Mouse (Mus musculus): ENCODE results near the gene Rpa1. TPM values are rescaled to one million over a fixed set of nuclear protein-coding genes. Genes with fewer than 3 reads are reported as not detected.

The Rpa1 gene
- polyA plus RNA-seq, 1 experiment from 2014 or later = 124 TPM

GRCm38 (mm10) chr11:75336676-75337075, 11.4 kb downstream of the Rpa1 start:
- WGBS = 84% methylated on average over 8 of the region's 8 CpGs
- Histone ChIP-seq H3K4me3 (ENCODE audit: low read depth, low read length) (no peak overlapping the region), H3K4me1 (ENCODE audit: control insufficient read depth, insufficient read depth, low read length) (no peaks in the 10 kb centered on the region), H3K9ac (ENCODE audit: low read length) (no peak overlapping the region), H3K4me2 (no peak overlapping the region), H3K36me3 (ENCODE audit: control insufficient read depth, insufficient read depth, low read length) (peaks cover 13% of the 10 kb centered on the region), H3K27me3 (ENCODE audit: control insufficient read depth, insufficient read depth, low read length) (no peaks in the 10 kb centered on the region), H3K9me3 (ENCODE audit: control insufficient read depth, low read length) (no peaks in the 10 kb centered on the region), H3K27ac (ENCODE audit: low read depth, low read length) (no peak overlapping the region)
- DNase-seq (ENCODE audit: low spot score, missing footprints) (peak; percentile 70), ATAC-seq (ENCODE audit: low FRiP score) (no peak)

- Histone ChIP-seq H3K9ac (ENCODE audit: low read length) (no peak overlapping the region), H3K4me2 (no peak overlapping the region), H3K9me3 (ENCODE audit: control insufficient read depth, low read length) (no peaks in the 10 kb centered on the region), H3K4me1 (ENCODE audit: control insufficient read depth, insufficient read depth, low read length) (no peaks in the 10 kb centered on the region), H3K27me3 (ENCODE audit: control insufficient read depth, insufficient read depth, low read length) (no peaks in the 10 kb centered on the region), H3K4me3 (ENCODE audit: low read depth, low read length) (no peak overlapping the region), H3K36me3 (ENCODE audit: control insufficient read depth, insufficient read depth, low read length) (0 out of 2 replicates have a peak, but pooled peaks cover 6% of the 10 kb centered on the region), H3K27ac (ENCODE audit: low read depth, low read length) (no peak overlapping the region)
- ATAC-seq (ENCODE audit: low FRiP score) (no peak), DNase-seq (ENCODE audit: low spot score, missing footprints) (no peak)
- WGBS = 94% methylated on average over 7 of the region's 7 CpGs
These were observed 22.2 kb downstream of the Rpa1 start for GRCm38 (mm10) chr11:75325969-75326311.

DNA sequence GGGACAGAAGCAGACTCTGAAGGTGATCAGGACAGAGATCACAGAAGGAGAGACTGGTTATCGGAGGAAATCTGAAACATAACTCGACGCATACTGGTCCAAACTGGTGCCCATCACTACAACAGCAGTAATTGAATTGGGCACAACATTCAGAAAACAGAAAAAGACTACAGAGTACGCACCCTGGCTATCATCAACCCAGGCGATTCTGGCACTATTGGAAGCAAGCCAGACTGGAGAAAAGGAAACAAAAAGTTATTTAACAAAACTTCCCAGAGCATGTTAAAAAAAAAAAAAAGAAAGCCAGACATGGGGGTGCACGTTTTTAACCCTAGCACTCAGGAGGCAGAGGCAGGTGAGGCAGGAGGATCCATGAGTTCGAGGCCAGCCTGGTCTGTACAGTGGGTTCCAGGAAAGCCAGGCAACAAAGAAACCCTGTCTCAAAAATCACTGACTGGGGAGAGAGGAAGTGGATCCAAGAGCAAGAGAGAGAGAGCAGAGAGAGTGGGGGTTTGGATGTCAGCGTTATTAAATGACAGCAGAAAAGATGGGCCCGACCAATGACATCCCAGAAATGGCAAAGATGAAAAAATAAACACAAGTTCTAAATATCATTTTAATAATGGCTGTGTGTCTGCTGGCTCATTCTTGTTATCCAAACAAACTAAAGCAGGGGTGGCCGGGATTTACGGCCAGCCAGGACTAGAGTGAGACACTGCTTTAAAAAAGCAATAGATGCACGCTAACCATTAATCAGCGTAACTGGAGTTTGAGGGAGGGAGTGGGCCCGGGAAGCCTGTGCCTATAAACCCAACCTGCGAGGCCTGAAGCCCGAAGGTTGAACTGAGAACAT, 22.8 kb downstream of the Rpa1 start:
- no peak overlapping the region for H3K27ac ChIP-seq (ENCODE audit: low read depth, low read length)
- no peaks in the 10 kb centered on the region for H3K27me3 ChIP-seq (ENCODE audit: control insufficient read depth, insufficient read depth, low read length)
- no peaks in the 10 kb centered on the region for H3K9me3 ChIP-seq (ENCODE audit: control insufficient read depth, low read length)
- no peak overlapping the region for H3K4me3 ChIP-seq (ENCODE audit: low read depth, low read length)
- H3K4me1 ChIP-seq (ENCODE audit: control insufficient read depth, insufficient read depth, low read length) = no peaks in the 10 kb centered on the region
- ATAC-seq (ENCODE audit: low FRiP score) = no peak
- 90% methylated on average over 16 of the region's 16 CpGs for WGBS
- H3K4me2 ChIP-seq = no peak overlapping the region
- no peak for DNase-seq (ENCODE audit: low spot score, missing footprints)
- H3K36me3 ChIP-seq (ENCODE audit: control insufficient read depth, insufficient read depth, low read length) = 0 out of 2 replicates have a peak, but pooled peaks cover 6% of the 10 kb centered on the region
- no peak overlapping the region for H3K9ac ChIP-seq (ENCODE audit: low read length)

DNA sequence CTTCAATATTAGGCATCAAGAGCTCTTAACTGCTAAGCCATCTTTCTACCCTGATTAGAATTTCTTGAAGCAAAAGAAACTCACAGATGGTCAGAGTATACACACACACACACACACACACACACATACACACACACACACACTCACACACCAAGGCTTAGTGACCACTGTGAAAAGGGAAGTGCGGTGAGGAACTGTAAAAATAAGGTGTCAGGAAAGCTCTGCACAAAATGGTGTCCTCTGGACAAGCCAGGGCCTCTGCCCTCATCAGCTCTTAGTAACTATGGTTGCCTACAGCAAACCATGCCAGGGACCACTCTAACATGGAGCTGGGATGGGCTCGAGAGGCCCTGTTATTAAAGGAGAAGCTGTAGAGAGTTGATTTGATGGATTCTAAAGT, 23.7 kb downstream of the Rpa1 start:
- WGBS = 97% methylated on average over 2 of the region's 2 CpGs
- no peak overlapping the region for H3K9ac ChIP-seq (ENCODE audit: low read length)
- DNase-seq (ENCODE audit: low spot score, missing footprints) = no peak
- H3K4me3 ChIP-seq (ENCODE audit: low read depth, low read length) = no peak overlapping the region
- H3K9me3 ChIP-seq (ENCODE audit: control insufficient read depth, low read length) = no peaks in the 10 kb centered on the region
- ATAC-seq (ENCODE audit: low FRiP score) = no peak
- no peak overlapping the region for H3K4me2 ChIP-seq
- H3K36me3 ChIP-seq (ENCODE audit: control insufficient read depth, insufficient read depth, low read length) = 0 out of 2 replicates have a peak, but pooled peaks cover 6% of the 10 kb centered on the region
- H3K27ac ChIP-seq (ENCODE audit: low read depth, low read length) = no peak overlapping the region
- no peaks in the 10 kb centered on the region for H3K27me3 ChIP-seq (ENCODE audit: control insufficient read depth, insufficient read depth, low read length)
- no peaks in the 10 kb centered on the region; the same call in 1 of the 2 replicates for H3K4me1 ChIP-seq (ENCODE audit: control insufficient read depth, insufficient read depth, low read length)

GRCm38 (mm10) chr11:75323326-75323737, 24.8 kb downstream of the Rpa1 start:
- Histone ChIP-seq H3K36me3 (ENCODE audit: control insufficient read depth, insufficient read depth, low read length) (0 out of 2 replicates have a peak, but pooled peaks cover 3% of the 10 kb centered on the region), H3K4me1 (ENCODE audit: control insufficient read depth, insufficient read depth, low read length) (peaks cover 2% of the 10 kb centered on the region; the same call in 1 of the 2 replicates), H3K9ac (ENCODE audit: low read length) (no peak overlapping the region), H3K27me3 (ENCODE audit: control insufficient read depth, insufficient read depth, low read length) (no peaks in the 10 kb centered on the region), H3K9me3 (ENCODE audit: control insufficient read depth, low read length) (no peaks in the 10 kb centered on the region), H3K4me2 (no peak overlapping the region), H3K4me3 (ENCODE audit: low read depth, low read length) (no peak overlapping the region), H3K27ac (ENCODE audit: low read depth, low read length) (no peak overlapping the region)
- 78% methylated on average over 8 of the region's 8 CpGs for WGBS
- ATAC-seq (ENCODE audit: low FRiP score) (no peak), DNase-seq (ENCODE audit: low spot score, missing footprints) (no peak)

DNA sequence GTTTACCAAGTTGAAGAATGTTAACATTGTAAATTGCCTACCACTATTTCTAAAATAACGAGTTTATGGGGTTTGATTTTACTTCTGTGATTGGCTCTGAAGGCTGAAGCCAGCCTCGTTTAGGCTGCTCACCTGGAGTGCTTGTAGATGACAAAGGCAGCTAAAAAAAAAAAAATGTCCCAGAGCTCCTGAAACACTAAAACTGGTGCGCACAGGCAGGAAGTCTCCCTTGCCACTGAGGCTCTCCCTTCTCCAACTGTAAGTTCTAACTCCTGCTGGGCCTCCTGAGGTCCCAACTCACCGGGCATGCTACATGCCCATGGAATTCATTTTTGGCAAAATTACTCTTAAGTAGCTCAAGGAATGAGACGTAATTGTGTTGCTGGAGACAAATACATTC, 28.9 kb downstream of the Rpa1 start:
- no peak for DNase-seq (ENCODE audit: low spot score, missing footprints)
- Histone ChIP-seq H3K36me3 (ENCODE audit: control insufficient read depth, insufficient read depth, low read length) (peaks cover 2% of the 10 kb centered on the region; the same call in 1 of the 2 replicates), H3K4me1 (ENCODE audit: control insufficient read depth, insufficient read depth, low read length) (peaks cover 2% of the 10 kb centered on the region; the same call in 1 of the 2 replicates), H3K4me2 (no peak overlapping the region), H3K4me3 (ENCODE audit: low read depth, low read length) (no peak overlapping the region), H3K27ac (ENCODE audit: low read depth, low read length) (no peak overlapping the region), H3K9ac (ENCODE audit: low read length) (no peak overlapping the region), H3K9me3 (ENCODE audit: control insufficient read depth, low read length) (no peaks in the 10 kb centered on the region), H3K27me3 (ENCODE audit: control insufficient read depth, insufficient read depth, low read length) (no peaks in the 10 kb centered on the region)
- no peak for ATAC-seq (ENCODE audit: low FRiP score)
- WGBS = 75% methylated on average over 5 of the region's 5 CpGs

GRCm38 (mm10) chr11:75318351-75319221, 29.5 kb downstream of the Rpa1 start:
- no peak for ATAC-seq (ENCODE audit: low FRiP score)

DNA sequence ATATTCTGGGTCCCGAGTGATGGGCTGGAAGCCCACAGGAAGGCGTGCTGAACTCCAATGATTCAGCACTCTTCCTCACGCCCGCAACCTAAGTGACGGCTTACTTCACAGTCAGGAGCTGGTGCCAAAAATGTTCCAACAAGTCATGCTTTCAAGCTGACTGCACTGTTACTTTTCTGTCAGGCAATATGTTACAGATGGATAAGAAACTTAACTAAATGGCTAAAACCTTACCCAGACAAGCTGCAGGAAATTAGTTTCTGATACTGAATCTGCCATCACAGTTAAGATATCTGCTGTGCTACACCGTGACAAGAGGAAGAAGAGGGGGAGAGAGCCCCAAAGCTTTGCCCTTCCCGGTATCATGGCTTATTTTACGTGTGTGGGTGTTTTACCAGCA, 34.3 kb downstream of the Rpa1 start:
- Histone ChIP-seq H3K27ac (ENCODE audit: low read depth, low read length) (no peak overlapping the region), H3K4me1 (ENCODE audit: control insufficient read depth, insufficient read depth, low read length) (no peaks in the 10 kb centered on the region), H3K4me2 (no peak overlapping the region), H3K27me3 (ENCODE audit: control insufficient read depth, insufficient read depth, low read length) (no peaks in the 10 kb centered on the region), H3K9me3 (ENCODE audit: control insufficient read depth, low read length) (no peaks in the 10 kb centered on the region), H3K4me3 (ENCODE audit: low read depth, low read length) (no peak overlapping the region), H3K9ac (ENCODE audit: low read length) (no peak overlapping the region), H3K36me3 (ENCODE audit: control insufficient read depth, insufficient read depth, low read length) (peaks cover 6% of the 10 kb centered on the region; the same call in 1 of the 2 replicates)
- ATAC-seq (ENCODE audit: low FRiP score) (no peak), DNase-seq (ENCODE audit: low spot score, missing footprints) (no peak)
- WGBS = 92% methylated on average over 8 of the region's 8 CpGs

More at GRCm38 (mm10) chr11:75318351-75319221, 29.5 kb downstream of the Rpa1 start:
- DNase-seq (ENCODE audit: low spot score, missing footprints) = no peak
- WGBS = 71% methylated on average over 14 of the region's 14 CpGs
- H3K9ac ChIP-seq (ENCODE audit: low read length) = no peak overlapping the region
- H3K4me3 ChIP-seq (ENCODE audit: low read depth, low read length) = no peak overlapping the region
- no peaks in the 10 kb centered on the region for H3K27me3 ChIP-seq (ENCODE audit: control insufficient read depth, insufficient read depth, low read length)
- peaks cover 6% of the 10 kb centered on the region; the same call in 1 of the 2 replicates for H3K36me3 ChIP-seq (ENCODE audit: control insufficient read depth, insufficient read depth, low read length)
- no peaks in the 10 kb centered on the region for H3K9me3 ChIP-seq (ENCODE audit: control insufficient read depth, low read length)
- H3K4me1 ChIP-seq (ENCODE audit: control insufficient read depth, insufficient read depth, low read length) = peaks cover 2% of the 10 kb centered on the region; the same call in 1 of the 2 replicates
- no peak overlapping the region for H3K27ac ChIP-seq (ENCODE audit: low read depth, low read length)
- no peak overlapping the region for H3K4me2 ChIP-seq

- ATAC-seq (ENCODE audit: low FRiP score) (no peak), DNase-seq (ENCODE audit: low spot score, missing footprints) (no peak)
- no peak overlapping the region for H3K9ac ChIP-seq (ENCODE audit: low read length)
- no peak overlapping the region for H3K27ac ChIP-seq (ENCODE audit: low read depth, low read length)
- H3K9me3 ChIP-seq (ENCODE audit: control insufficient read depth, low read length) = no peaks in the 10 kb centered on the region
- H3K36me3 ChIP-seq (ENCODE audit: control insufficient read depth, insufficient read depth, low read length) = peaks cover 9% of the 10 kb centered on the region; the same call in 1 of the 2 replicates
- 92% methylated on average over 6 of the region's 6 CpGs for WGBS
- H3K4me2 ChIP-seq = no peak overlapping the region
- H3K4me1 ChIP-seq (ENCODE audit: control insufficient read depth, insufficient read depth, low read length) = no peaks in the 10 kb centered on the region
- no peaks in the 10 kb centered on the region for H3K27me3 ChIP-seq (ENCODE audit: control insufficient read depth, insufficient read depth, low read length)
- H3K4me3 ChIP-seq (ENCODE audit: low read depth, low read length) = no peak overlapping the region
These were observed 36.4 kb downstream of the Rpa1 start for GRCm38 (mm10) chr11:75311751-75312150.

All from midbrain, embryonic 11.5 days (tissue).